Mouse (Mus musculus) erythroblast, embryonic 14.5 days (primary cell): ENCODE results near the gene Slc39a10.

Source experiments
- GATA1 ChIP-seq: IDR thresholded peaks from 2 replicates; pipeline ENCODE4 v1.6.1; 2012; ENCODE audit warnings: low read length, inconsistent platforms, mixed read lengths
- TAL1 ChIP-seq: IDR thresholded peaks from 3 replicates; pipeline ENCODE4 v1.6.1; 2012; ENCODE audit warnings: low read length, inconsistent platforms, mixed read lengths

DNA sequence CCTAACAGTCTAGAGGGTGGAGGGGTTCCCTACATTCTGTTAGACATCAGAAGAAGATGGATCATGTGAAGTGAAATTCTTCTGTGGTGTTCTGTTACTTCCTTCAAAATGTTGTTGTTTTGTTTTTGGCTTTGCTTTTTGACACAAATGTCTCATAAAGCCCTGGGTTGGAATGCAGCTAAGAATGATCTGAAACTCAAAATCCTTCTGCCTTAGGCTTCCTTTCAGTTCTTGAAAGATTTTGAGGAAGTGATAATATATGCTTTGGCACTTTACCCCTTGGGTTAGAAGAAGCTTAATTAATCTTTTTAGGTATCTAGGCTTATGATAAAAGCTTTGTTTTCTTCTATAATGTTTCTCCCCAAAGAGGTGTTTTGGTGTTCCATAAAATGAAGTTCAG is 34.5 kb upstream of the Slc39a10 start:
- TF ChIP-seq GATA1 (no peak), TAL1 (no peak)
